Mouse (Mus musculus): ENCODE data around the gene Serpinb9. TPM values are rescaled to one million over a fixed set of nuclear protein-coding genes. Genes with fewer than 3 reads are reported as not detected.
"Not testable (repeated sequence)": the region's sequence is repeated elsewhere in the genome, so short reads cannot be mapped to it uniquely, and the experiment has no call there.

Serpinb9 gene
- polyA plus RNA-seq (2017; shearing (Covaris generic)), result 10 to 100 TPM; 17.0 to 20.8 TPM

DNA sequence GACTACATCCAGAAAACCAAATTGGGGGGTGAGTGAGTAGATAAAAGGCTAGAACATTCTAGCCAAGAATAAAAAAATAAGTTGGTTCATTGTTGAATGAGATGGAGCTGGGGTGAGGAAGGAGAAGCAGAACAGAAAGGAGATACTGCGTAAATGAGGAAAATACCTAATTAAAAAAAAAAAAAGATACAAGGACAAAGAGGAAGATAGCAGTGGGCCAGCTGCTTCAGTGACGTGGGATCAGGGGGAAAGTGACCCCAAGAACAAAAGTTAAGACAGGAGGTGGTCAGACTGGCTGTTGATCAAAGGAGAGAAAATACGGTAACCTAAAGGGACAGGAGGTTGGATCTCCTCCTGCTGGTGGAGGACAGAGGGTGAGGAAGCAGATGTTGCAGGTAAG lies at the start of gene Serpinb9:
Gene Serpinb9, plus strand, starts transcription at position 301 of the 400 bp plus-strand sequence.
- ATAC-seq, result no peak

DNA sequence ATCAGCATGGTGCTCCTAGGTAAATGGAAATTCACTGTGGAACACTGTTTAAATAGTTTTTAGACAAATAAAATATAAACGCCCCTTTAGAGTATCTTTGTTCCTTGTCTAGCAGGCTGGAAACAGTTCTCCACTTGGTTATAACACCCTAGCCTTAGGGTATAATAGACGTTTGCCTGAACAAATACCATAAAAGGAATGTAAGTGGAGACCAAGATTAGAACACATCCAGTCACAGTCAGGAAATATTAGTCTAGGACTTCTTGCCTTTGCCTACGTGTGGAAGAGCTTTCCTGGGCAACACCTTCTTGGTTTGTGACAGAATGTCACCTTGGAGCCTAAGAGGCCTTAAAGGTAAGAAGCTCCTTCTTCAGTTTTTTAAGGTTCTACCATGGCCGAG lies 46.5 kb upstream of the Serpinb9 start:
- no peak for ATAC-seq

DNA sequence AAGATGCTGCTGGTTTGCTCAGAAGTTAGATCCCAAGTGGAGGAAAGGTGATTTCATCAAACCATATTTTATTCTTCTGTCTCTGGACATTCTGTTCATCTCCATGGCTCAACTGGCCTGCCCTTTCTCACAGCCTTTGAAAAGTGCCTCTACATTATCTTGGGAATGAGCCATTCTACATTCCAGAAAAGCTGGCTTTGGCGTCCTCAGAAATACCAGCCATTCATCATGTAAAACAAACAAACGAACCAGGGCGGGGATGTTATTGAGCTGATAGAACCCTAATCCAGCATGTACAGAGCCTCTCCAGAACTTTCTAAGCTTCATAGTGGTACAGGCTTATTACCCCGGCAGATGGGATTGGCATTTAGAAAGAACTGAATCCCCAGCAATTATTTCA lies 45.1 kb upstream of the Serpinb9 start:
- ATAC-seq, result no peak

DNA sequence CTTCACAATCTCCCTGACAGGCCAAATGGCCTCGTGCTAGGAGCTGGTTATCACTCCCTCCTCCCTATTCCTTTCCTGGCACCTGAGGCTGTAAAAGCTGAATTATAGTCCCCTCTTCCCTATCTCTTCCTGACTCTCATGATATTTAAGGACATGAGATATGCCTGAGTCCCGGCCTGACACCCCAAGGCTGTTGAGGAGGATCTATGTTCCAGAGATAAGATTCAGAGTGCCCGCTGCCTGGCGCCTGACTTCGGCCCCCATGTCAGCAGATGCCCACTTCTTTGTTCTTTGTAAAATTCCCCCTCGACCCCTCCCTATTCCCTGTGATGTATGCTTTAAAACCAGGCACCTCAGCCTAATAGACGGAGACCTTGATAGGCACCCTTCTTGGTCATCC lies 44.5 kb upstream of the Serpinb9 start:
- not testable (repeated sequence) for ATAC-seq

DNA sequence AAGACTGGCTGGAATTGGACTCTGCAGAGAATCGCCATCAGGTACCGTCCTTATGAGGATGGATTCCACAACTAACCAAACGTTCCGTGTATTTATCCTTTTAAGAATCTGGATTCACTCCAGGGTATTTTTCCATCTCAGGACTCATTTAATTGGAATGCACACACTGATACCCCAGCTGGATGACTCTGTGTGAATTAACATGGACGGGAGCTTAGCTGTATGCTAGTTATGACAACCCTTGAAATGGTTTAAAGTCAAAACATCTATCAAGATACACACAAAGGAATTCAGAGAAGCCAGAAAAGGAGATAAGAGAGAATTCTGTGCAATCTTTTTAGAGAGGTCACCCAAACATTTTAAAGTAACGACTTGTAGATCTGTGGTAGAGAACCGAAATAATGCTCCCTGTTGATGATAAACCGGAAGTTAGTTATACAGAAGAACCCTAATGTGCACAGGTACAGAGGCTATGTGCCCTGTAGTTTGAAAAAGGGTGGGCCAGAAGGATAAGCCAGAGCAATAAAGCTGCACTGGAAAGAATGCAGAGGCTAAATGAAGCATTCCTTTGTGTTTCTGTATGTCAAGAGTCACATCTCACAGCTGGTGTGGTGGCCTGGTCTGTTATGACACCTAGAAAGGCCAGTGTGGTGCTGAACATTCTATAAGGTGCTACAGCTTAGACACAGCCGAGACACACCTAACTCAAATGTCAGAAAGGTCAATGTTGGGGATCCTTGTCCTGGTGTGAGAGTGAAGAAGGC lies 38.9 kb upstream of the Serpinb9 start:
- ATAC-seq, result no peak

DNA sequence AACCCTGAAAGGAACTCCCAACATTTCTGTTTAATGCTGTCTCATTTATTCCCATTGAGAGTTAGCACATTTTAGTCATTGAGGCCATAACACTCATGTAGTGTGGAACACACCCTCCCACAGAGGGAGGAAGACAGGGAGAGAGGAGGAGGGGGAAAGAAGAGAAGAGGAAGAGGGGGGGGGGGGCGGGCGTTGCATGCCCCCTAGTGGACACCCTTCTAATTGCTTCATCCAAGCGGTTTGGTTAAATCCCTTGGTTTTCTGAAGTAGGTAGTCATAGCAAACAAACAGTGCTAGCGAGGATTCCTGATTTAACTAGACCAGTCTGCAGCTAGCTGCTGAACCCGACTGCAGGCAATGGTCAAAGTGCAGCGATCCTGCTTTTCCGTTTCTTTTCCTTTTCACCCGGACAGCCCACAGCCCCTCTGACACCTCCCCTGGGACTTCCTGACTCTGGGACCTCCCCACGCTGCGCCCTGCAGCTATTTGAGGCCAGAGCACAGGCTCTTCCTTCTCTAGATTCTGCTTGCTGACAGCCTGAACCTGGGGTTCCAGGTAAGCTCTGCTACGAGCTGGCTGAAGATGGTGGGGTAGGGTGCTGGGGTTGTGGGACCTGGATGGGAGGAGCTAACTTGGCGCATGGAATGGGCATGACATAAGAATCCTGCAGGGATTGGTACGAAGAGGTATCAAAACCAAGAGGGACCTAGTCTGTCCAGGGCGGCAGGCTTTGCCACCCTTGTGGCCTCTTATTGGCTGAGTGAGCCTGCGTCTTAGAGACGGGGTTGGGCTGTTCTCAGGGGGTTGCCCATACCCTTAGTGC lies 37.9 kb upstream of the Serpinb9 start, which contains the start of gene Serpinb6b:
Gene Serpinb6b, plus strand, starts transcription at position 221 of the 823 bp plus-strand sequence.
- peak; percentile 63 for ATAC-seq

DNA sequence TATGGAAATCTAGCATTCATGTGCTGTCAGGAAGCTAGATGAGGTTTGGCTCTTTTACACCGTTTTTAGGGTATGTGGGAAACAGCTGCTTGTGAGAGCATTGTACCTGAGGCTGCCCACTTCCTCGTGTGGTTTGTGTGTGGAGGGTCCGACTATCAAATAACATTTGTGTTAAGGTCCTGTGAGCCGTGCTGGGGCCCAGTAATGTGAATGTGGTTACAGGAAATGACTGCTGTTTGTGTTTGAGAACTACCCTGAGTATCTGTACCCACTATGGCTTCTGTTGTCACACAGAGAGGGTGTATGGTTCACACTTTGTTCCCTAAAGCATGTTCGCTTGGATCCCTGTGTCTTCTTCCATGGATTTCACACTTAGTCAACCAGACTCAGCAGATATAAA lies 36.9 kb upstream of the Serpinb9 start:
- peak; percentile 55 for ATAC-seq

DNA sequence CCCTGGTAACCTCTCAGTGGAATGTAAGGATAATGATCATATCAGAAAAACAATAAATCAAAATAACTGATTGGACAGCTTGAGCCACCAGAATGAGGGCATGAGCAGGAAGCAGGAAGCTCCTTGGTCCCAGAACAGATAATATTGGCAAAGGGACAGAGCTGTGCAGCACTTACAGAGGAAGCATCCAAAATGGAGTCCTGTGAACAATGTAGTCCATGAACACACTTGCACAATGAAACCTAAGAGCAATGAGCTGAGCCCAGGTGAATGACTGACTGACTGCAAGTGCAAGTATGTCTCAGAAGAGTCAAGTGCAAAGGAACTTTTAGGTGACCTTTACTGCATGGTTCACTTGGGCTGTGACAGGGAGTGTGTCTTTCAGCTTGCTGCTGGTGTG lies 35.8 kb upstream of the Serpinb9 start:
- no peak for ATAC-seq

DNA sequence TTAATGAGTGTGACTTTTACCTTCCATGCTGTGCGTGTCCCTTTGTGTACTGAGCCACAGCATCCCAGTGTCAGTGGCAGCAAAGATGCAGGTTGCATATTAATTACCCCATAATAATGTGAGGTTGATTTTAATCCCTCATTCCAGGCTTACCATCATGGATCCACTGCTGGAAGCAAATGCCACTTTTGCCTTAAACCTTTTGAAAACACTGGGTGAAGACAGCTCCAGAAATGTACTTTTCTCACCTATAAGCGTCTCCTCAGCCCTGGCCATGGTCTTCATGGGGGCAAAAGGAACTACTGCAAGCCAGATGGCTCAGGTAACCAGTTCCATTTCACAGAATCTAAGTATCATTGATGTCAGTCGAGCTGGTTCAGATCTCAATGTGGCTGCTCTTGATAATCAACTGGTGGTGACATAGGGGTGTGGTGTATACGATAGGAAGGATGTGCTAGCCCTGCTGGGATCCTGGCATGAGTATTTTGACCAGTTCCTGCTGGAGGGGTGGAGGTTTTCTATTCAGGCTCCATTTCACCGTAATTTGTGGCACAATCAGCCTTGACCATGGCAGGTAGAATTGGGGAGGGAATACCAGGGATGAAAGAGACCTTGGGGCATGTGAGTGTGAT lies 34.6 kb upstream of the Serpinb9 start:
- no peak for ATAC-seq

DNA sequence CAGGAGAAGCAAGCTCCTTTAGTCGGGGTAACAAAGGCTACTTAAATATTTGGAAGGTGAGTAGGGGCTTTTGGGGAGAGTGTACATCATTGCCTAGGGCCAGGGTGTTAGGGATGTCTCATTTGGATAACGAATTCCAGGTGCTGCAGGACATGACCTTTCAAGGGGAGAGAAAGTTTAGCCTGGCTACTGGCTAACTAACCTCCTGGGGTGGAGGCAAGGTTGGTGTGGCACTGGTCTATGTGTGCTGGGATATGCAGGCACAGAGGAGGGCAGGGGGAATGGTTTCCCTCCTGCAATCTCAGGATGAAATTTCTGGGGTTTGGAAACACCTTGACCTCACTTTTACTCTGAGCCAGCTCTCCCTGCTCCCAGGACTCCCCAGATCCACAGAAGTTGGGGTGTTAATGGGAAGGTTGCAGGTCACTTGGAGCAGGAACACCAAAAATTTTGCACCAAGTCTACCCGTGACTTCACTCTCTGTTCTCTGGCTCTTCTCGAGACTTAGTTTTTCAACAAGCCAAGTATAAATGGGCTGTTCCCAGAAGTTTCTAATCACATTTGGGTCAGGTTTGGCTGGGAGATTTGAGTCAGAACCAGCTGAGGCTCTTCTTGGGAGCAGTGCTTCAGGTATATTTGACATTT lies 33.9 kb upstream of the Serpinb9 start:
- ATAC-seq, result no peak

DNA sequence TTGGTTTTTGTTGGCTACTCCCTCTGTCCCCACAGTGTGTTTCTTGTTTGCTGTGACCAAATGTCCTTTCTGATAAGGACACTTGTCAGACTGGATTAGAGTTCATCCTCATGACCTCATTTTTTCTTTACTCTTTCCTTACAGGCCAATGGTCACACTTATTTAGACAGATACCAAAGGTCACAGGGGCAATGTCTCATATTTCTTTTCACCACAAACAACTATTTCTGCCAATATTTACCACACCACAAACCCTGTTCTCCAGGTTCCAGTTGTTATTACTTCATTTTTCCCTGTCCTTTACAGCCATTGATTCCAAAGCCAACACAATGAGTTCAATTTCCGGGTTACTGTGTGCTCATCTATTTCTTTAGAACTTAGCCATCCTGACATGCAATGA lies 33.4 kb upstream of the Serpinb9 start:
- ATAC-seq, result no peak

DNA sequence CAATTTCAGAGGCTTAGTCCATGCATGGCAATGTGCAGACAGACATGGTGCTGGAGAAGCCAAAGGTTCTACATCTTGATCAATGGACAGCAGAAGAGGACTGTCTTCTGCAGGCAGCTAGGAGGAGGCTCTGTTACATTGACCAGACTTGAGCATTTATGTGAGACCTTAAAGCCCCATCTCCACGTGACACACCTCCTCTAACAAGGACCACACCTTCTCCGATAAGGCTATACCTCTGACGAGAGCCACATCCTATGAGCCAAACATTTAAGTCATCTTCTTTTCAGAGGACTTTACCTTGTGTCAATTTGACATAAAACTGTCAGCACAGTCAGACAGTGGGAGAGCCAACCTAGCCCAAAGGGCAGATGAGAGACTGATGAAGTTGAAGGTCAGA lies 32.3 kb upstream of the Serpinb9 start:
- ATAC-seq, result no peak

DNA sequence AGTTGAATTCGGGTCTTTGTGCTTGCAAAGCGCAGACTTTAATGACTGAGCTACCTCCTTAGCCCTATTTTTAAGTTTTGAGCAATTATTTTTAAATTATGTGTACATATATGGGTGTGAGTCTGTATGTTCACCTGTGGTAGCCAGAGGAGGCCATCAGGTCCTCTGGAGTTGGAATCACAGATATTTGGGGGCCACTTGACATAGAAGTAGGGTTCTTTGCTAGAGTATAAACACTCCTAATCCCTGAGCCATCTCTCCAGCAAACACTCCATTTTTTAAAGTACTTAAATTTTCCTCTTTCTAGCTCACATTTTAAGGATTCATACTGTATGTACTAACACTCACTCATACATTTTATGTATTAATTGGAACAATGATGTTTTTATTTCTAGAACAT lies 28.8 kb upstream of the Serpinb9 start:
- ATAC-seq, result no peak

DNA sequence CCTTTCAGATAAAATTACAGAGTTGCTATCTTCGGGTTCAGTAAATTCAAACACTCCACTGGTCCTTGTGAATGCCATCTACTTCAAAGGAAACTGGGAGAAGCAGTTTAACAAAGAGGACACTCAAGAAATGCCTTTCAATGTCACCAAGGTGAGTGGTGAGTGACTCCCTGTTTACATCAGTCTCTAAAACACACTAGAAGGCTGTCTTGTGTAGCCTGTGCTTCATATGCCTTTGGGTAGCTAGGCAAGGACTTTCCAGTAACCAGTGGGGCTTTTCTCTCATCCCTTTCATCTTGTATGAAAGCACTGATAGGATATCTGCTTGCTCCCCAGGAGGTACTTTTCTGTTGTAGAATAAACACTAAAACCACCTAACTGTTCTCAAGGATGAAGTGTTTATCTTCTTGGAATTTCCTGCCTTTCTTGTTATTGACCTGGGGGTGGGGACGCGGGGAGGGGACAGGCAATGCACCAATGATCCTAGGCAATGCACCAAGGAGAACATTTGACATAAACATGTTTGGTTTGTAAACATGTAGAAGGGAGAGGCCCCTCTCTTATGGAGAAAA lies 28.1 kb upstream of the Serpinb9 start:
- no peak for ATAC-seq

DNA sequence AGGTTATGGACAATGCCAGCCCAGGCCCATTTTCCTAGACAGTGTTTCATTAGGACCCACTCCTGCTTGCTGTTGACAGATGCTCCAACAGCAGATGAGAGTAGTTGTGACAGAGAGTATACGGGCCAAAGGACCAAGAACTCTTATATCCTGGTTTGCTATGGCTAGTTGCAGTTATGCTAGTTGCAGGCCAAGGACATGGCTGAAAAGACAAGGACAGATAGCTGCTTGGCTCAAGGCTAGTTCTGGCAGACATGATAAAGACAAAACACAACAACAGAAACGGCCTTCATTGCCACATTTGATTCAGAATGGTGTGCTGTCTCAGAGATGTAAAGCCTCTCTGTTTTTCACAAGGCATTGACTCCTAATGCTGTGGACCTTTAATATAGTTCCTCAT lies 27.3 kb upstream of the Serpinb9 start:
- no peak for ATAC-seq

DNA sequence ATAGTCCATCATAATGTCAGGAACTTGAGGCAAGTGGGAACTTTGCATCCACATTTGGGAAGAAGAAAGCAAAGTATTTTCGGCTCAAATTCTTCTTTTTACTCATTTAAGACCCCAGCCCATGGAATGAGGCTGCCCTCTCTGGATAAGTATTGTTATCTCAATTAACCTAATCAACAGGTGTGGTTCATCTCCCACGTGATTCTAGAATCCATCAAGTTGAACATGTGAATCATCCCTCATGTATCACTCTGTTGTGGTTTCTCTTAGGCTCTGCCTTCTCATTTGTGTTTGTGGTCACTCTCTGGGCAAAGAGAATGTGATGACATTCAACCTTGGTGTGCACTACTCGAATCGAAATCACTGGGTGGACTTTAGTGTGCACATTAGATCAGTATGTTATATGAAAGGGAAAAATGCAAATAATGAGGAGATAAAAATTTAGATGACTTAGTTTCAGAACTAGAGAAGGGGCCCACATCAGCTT lies 20.5 kb upstream of the Serpinb9 start:
- no peak for ATAC-seq

DNA sequence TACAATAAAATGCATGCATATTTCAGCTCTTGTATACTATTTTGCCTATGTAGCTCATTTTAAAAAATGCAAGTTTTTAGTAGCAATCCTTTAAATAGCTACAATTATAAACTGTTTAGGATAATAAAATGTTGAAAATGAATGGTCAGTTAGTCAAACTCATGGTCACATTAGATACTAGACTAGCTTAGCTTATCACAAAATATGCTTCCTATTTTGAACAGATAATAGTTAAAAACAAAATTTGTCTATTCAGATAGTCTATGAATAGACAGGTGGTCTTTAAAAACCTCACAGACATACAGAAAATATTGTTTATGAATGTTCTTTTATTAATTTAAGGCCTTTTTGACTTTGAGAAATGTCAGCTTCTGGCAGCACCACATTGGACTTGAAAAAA lies 16.8 kb upstream of the Serpinb9 start:
- no peak for ATAC-seq

DNA sequence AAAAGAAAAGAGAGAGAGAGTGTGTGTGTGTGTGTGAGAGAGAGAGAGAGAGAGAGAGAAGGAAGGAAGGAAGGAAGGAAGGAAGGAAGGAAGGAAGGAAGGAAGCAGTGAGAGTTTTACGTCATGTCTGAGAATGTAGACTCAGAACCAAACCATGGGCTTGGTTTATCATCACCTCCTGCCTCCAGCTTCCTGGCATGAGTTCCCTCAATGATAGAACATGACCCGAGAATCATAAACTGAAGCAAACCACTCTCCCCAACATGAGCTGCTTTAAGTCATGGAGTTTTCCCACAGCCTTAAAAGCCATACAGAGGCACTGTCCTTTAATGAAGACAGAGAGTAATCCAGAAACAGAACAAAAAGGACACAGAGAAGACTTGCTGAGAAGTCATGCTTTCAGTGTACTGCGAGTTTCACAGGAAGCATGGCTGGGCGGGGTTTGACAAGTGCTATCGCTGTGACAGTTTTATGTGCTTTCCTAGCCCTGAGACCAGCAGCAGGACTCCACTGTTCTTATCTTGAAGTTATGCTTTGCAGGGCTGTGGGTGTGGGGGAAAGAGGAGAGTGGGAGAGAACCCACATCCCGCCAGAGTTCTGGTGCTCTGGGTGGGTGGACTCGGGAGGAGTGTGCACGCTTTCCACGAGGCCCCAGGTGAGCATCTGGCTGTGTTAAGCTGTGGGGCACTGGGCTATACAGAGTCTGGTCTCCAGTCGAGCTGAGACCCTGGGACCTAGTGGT lies 9.7 kb upstream of the Serpinb9 start:
- no peak for ATAC-seq

DNA sequence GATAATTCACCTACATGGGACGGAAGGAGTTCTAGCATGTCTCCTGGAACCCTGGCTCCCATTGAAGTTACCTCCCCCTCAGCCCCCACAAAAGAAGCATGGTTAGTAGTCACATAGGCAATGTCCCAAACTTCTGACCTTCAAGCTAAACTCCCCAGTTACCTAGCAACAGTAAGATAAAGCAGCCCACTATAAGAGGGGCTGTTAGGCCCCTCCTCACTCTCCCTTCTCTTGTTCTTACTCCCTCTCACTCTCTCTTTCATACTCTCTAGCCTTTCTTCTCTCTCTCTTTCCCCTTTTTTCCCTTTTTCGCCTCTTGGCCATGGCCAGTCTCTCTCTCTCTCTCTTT lies 9.2 kb upstream of the Serpinb9 start:
- no peak for ATAC-seq

DNA sequence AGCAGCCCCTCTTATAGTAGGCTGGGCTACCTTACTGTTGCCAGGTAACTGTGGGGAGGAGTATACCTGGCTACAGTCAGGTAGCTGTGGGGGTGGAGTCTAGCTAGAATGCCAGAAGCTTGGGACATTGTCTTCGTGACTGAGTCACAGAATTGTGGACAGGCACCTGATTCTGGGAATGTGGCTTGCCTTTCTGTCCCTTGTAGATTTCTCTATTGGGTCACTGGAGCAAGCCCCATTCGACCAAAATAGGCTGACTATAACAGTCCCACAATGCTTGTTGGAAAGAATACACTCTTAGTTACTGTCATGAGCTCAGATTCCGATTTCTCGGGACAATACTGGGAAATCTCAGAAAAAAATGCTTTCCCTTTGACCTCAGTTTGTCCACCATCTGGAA lies 8.0 kb upstream of the Serpinb9 start:
- no peak for ATAC-seq

DNA sequence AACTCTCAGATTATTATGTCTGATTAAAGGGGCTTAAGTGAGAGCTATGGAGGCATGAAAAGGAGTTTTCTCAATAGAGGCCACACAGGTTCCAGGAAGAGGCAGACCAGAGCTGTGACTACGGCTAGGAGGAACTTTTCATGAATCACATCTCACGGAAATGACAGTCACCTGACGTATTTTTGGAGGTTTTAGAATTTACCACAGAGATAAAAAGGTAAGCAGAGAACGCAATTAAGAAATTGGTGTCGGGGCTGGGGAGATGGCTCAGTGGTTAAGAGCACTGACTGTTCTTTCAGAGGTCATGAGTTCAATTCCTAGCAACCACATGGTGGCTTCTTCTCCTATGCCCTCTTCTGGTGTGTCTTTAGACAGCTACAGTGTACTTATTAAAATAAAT lies 1.7 kb upstream of the Serpinb9 start:
- peak; percentile 38 for ATAC-seq

Data from activated CD4-positive, CD25-positive, alpha-beta regulatory T cell, adult 4 months (primary cell).